Mouse (Mus musculus): ENCODE data around the gene Sez6l2.
A peak's percentile ranks its signal among the peaks of the same experiment; 100 is the strongest.
"Not testable (repeated sequence)": the region's sequence is repeated elsewhere in the genome, so short reads cannot be mapped to it uniquely, and the experiment has no call there.

Gene Sez6l2

GRCm38 (mm10) chr7:126949793-126950646, at the start of gene Sez6l2:
Gene Sez6l2 (plus strand): TSS chr7:126950563.
- DNase-seq (ENCODE audit: low spot score in 2 of 2) = peak; percentile 70 to 84

DNA sequence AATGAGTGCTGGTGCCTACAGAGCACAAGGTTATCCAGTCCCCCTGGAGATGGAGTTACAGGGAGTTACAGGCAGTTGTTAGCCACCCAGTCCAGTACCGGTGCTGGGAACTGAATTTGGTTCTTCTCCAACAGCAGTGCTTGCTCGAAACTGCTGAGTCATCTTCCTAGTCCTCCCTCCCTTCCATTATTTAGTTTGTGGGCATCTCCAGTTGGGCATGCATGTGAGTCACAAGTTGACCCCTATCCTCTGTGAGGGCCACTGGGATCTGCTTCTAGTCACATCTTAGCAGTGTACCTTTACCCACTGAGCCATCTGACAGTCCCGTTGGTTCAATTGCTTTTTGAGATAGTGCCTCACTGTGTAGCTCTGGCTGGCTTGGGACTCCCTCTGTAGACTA, 44.8 kb upstream of the Sez6l2 start:
- DNase-seq (ENCODE audit: low spot score in 2 of 2) = no peak

DNA sequence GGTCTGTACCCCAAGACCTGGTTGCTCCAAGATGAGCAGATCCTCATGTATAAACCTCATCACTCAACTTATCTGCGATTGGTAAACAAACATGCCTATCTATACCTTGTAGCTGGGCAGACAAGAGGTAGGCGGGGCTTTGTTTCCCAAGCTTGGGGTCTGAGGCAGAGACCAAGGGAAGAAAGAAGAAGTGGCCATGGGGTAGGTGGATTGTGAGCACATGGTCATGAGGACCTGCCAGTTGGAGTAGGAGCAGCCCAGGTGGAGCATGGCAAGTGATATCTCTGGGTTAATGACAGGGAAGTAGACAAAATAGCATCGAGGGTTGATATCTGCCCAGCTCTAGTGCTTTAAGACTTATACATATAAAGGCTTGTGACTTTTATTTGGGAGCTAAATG, 35.5 kb upstream of the Sez6l2 start:
- DNase-seq (ENCODE audit: low spot score in 2 of 2) = no peak

GRCm38 (mm10) chr7:126918356-126918755, 32.0 kb upstream of the Sez6l2 start:
- DNase-seq (ENCODE audit: low spot score in 2 of 2) = not testable (repeated sequence)

DNA sequence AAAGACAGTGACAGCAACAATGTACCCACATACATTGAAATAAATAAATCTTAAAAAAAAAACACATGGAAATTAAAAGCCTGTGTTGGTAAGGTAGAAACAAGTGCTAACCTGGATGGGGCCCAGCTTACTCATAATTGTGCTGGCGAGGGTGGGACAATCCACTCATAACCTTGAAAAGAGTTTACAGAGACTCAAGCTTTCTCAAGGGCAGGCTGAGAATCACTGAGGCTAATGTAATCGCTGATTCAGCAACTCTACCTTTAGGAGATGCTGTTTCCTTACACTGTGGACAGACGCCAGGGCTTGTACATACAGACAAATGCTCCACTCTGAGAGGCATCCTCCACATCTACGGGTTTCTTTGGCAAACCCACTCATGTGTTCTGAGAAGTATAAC, 30.4 kb upstream of the Sez6l2 start:
- no peak for DNase-seq (ENCODE audit: low spot score in 2 of 2)

DNA sequence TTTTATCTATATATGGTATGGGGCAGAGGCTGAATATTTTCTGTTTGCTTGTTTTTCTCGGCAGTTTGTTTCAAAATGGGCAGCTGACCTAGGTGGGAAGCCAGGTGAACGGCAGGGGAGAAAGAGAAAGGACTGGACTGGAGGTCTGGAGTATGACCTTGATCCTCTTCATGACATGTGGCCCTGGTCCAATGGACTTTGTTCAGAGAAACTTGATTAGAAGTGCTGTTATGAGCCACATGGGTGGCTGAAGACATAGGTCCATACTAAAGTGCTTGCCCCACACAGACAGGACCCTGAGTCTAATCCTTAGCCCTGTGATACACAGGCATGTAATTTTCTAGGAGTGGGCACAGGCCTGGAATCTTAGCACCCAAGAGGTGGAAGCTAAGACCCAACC, 28.8 kb upstream of the Sez6l2 start:
- DNase-seq (ENCODE audit: low spot score in 2 of 2) = no peak

GRCm38 (mm10) chr7:126922624-126923060, 27.7 kb upstream of the Sez6l2 start, which contains the start of gene Tmem219:
Gene Tmem219 (minus strand): TSS chr7:126922917.
- DNase-seq (ENCODE audit: low spot score in 2 of 2) = peak in 1 of 2 experiments; percentile 62

GRCm38 (mm10) chr7:126923999-126924398, 26.4 kb upstream of the Sez6l2 start:
- no peak for DNase-seq (ENCODE audit: low spot score in 2 of 2)

GRCm38 (mm10) chr7:126926299-126926698, 24.1 kb upstream of the Sez6l2 start:
- DNase-seq (ENCODE audit: low spot score in 2 of 2) = no peak

- peak; percentile 90 to 92 for DNase-seq (ENCODE audit: low spot score in 2 of 2)
Observed at GRCm38 (mm10) chr7:126928384-126929037, 21.9 kb upstream of the Sez6l2 start, which contains the start of gene Kctd13. Gene Kctd13 (plus strand): TSS chr7:126928879.

DNA sequence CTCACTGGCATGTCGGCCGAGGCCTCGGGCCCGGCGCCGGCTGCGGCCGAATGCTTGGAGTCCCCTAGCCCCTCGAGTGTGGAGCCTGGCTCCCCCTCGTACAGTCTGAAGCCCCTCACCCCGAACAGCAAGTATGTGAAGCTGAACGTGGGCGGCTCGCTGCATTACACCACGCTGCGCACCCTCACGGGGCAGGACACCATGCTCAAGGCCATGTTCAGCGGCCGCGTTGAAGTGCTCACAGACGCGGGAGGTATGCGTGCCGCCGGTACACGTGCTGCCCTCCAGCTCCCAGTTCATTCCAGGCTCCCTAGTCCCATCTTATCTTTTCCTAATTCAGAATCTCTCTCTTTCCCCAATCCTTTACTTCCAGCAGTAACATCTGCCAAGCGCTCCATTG, 21.3 kb upstream of the Sez6l2 start:
- DNase-seq (ENCODE audit: low spot score in 2 of 2) = no peak

GRCm38 (mm10) chr7:126932652-126933051, 17.7 kb upstream of the Sez6l2 start:
- no peak for DNase-seq (ENCODE audit: low spot score in 2 of 2)

DNA sequence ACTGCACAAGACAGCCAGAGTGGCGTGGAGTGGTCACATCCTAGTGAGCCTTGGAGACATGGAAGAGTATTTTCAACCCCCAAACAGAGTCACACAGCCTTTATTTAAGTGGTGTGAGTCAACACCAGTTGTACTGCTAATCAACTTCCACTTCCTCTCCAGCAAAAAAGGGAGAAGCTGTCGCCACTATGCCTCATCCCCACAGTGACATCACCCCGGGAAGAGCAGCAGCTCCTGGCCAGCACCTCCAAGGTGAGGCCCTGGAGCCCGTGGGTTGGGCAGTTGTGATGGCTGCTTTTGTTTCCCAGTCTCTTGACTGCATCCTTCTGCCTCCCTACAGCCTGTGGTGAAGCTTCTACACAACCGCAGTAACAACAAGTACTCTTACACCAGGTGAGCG, 9.2 kb upstream of the Sez6l2 start:
- no peak for DNase-seq (ENCODE audit: low spot score in 2 of 2)

DNA sequence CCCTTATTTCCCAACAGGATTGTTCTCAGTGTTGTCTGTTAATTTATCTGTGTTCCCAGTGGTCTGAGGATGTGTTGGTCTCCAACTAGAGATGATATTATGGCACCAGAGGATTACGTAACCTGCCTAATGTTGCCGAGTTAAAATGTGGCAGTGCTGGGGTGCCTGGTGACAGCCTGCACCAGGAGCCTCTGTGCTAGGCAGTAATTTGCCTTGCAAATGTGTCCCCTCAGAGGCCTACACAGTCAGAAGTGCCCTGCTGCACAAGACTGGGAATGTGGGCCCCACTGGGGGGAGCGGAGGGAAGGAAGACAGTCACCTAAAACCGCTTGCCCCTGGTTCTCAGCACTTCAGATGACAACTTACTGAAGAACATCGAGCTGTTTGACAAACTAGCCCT, 8.6 kb upstream of the Sez6l2 start:
- no peak for DNase-seq (ENCODE audit: low spot score in 2 of 2)

DNA sequence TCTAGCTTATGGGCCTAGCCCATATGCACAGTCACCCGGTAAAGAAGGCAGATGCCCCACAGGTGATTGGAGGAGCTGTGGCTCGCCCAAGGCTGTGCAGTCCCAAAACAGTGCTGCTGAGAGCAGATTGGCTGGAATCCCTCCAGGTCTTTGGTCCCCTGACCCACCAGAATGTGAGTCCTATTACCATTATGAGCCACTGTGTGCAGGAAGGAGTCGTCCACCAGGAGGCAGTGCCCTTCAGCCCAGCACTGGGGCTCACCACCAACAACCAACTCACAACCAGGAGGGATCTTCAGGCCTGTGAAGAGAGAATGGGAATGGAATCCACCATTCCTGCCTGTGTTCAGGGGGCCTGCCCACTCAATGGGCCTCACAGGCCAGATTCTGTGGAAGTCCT, 3.8 kb upstream of the Sez6l2 start:
- DNase-seq (ENCODE audit: low spot score in 2 of 2) = no peak

DNA sequence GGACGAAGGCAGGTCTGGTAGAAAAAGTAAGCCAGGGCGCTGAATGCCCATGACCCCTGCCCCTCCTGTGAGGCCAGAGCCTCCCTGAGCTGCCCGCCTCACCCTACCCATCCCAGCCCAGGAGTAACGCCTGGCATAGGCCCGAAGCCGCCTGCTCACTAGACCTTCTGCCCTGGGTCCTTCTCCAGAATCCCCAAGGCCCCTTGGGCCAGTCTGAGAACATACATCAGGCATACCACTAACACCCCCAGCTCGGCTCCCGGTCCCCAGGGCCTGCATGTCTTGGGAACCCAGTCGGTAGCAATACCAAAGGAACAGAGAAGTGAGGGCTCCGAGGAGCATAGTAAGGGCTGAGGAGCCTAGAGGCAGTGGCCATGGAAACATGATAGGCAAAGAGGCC, 1.7 kb upstream of the Sez6l2 start:
- DNase-seq (ENCODE audit: low spot score in 2 of 2) = no peak

DNA sequence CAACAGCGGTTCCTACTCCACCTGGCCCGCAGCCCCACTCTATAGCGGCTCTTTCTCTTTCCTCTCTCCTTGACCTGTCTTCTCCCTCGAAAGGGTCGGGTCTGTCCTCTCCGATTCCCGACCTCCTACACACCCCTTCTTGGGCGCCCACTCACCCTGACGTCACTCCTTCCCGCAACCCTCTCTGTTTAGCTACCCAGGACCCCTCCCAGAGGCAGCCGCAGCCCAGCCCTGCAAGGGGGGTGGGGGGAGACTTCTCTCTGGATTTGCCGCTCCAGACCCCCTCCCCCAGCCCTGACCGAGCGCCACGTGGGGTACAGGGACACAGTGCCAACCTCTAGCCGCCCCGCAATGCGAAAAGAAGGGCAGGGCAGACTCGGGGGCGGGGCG, 965 bp upstream of the Sez6l2 start, which contains the start of gene Asphd1:
Asphd1 (minus strand) TSS at position 180 of the 390 bp plus-strand sequence.
- DNase-seq (ENCODE audit: low spot score in 2 of 2) = no peak

GRCm38 (mm10) chr7:126950647-126951615, 568 bp downstream of the Sez6l2 start:
- no peak for DNase-seq (ENCODE audit: low spot score in 2 of 2)

- DNase-seq (ENCODE audit: low spot score in 2 of 2) = no peak
Observed at GRCm38 (mm10) chr7:126951741-126952140, 1.4 kb downstream of the Sez6l2 start.

GRCm38 (mm10) chr7:126952646-126953045, 2.3 kb downstream of the Sez6l2 start:
- DNase-seq (ENCODE audit: low spot score in 2 of 2) = no peak

DNA sequence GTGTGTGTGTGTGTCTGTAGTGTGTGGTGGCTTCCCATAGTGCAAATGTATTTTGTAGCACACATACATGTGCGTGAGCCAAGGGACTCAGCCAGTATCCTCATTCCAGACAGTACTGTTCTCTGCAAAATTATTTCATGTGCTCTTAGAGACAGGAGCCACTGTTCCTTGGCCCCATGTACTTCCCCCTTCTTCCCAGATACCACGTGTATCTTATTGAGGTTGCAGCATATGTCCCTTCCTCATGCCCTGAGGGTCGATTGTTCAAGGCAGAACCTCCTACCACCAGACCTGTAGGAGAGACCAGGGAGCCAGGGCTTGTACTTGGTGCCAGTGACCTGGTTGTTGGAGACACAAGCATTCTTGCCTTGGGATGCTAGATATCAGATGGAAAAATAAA, 4.8 kb downstream of the Sez6l2 start:
- DNase-seq (ENCODE audit: low spot score in 2 of 2) = no peak

DNA sequence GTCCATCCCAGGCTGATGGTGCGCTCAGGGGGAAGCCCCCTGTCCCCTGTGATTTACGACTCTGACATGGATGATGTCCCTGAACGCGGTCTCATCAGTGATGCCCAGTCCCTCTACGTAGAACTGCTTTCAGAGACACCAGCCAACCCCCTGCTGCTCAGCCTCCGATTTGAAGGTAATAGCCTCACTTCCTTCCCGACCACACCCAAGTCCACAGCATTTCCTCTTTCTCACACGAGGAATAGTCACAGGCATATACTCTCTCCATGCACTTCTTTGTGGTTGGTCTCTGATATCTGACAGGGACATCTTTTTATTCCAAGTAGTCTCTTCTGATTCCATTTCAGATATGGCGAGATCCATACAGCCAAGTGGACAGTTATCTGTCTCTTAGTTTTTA, 9.4 kb downstream of the Sez6l2 start:
- no peak for DNase-seq (ENCODE audit: low spot score in 2 of 2)
